Mouse (Mus musculus): Measurements from ENCODE around the gene Setd3. TPM values are rescaled to one million over a fixed set of nuclear protein-coding genes. Genes with fewer than 3 reads are reported as not detected.

Gene Setd3
- polyA plus RNA-seq, 1 experiment from 2014 or later = 88.8 TPM

DNA sequence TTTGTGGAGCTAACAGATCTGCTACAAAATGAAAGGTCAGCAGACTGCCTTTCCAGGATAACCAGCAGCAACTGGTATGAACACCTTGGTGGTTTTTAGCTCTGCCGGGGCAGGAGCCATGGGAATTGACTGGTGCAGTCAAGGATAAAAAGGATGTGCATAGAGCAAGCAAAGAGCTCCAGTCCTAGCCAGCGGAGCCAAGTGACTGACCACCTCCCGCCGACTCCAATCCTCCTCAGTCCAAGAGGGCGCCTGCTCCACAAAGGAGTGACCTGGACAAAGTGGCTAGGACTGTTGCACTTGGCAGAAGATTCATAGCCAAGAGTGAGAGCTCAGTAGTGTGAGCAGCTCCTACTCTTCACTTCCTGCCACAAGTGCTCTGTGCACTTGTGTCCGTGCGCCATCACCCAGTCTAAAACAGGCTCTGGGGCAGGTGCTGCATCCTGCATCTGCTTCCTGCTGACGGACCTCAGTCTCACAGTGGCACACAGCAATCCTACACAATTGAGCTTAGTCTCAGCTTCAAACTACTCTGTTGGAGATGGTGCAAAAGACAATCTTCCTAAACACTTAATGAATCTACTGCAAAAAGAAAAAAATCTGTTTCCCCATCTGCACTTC, 46.6 kb downstream of the Setd3 start:
- H3K9me3 ChIP-seq (ENCODE audit: control insufficient read depth, low read length) = no peaks in the 10 kb centered on the region
- no peak for ATAC-seq (ENCODE audit: low read depth)
- peaks cover 36% of the 10 kb centered on the region for H3K36me3 ChIP-seq (ENCODE audit: control insufficient read depth, insufficient read depth, low read length)
- H3K4me2 ChIP-seq (ENCODE audit: low read depth, low read length) = no peak overlapping the region
- H3K27ac ChIP-seq (ENCODE audit: low read length) = no peak overlapping the region
- no peak overlapping the region for H3K9ac ChIP-seq (ENCODE audit: low read length)
- no peaks in the 10 kb centered on the region for H3K27me3 ChIP-seq (ENCODE audit: control insufficient read depth, insufficient read depth, low read depth, low read length)
- H3K4me3 ChIP-seq (ENCODE audit: low read length) = no peak overlapping the region
- WGBS = 84% methylated on average over 8 of the region's 8 CpGs
- H3K4me1 ChIP-seq (replicated peaks; ENCODE audit: control insufficient read depth, insufficient read depth, low read length) = no peaks in the 10 kb centered on the region

GRCm38 (mm10) chr12:108121288-108121687, 57.8 kb downstream of the Setd3 start:
- H3K4me2 ChIP-seq (ENCODE audit: low read depth, low read length) = no peak overlapping the region
- H3K9me3 ChIP-seq (ENCODE audit: control insufficient read depth, low read length) = no peaks in the 10 kb centered on the region
- no peak overlapping the region for H3K4me3 ChIP-seq (ENCODE audit: low read length)
- no peak overlapping the region for H3K9ac ChIP-seq (ENCODE audit: low read length)
- H3K4me1 ChIP-seq (replicated peaks; ENCODE audit: control insufficient read depth, insufficient read depth, low read length) = peaks cover 9% of the 10 kb centered on the region
- 13% methylated on average over 2 of the region's 2 CpGs for WGBS
- no peaks in the 10 kb centered on the region for H3K27me3 ChIP-seq (ENCODE audit: control insufficient read depth, insufficient read depth, low read depth, low read length)
- no peaks in the 10 kb centered on the region for H3K36me3 ChIP-seq (ENCODE audit: control insufficient read depth, insufficient read depth, low read length)
- ATAC-seq (ENCODE audit: low read depth) = no peak
- no peak overlapping the region for H3K27ac ChIP-seq (ENCODE audit: low read length)

GRCm38 (mm10) chr12:108120434-108120833, 58.7 kb downstream of the Setd3 start:
- H3K27ac ChIP-seq (ENCODE audit: low read length) = no peak overlapping the region
- H3K9ac ChIP-seq (ENCODE audit: low read length) = no peak overlapping the region
- H3K36me3 ChIP-seq (ENCODE audit: control insufficient read depth, insufficient read depth, low read length) = no peaks in the 10 kb centered on the region
- no peak overlapping the region for H3K4me2 ChIP-seq (ENCODE audit: low read depth, low read length)
- no peak for ATAC-seq (ENCODE audit: low read depth)
- H3K4me3 ChIP-seq (ENCODE audit: low read length) = no peak overlapping the region
- 67% methylated on average over 6 of the region's 6 CpGs for WGBS
- peaks cover 9% of the 10 kb centered on the region for H3K4me1 ChIP-seq (replicated peaks; ENCODE audit: control insufficient read depth, insufficient read depth, low read length)
- H3K27me3 ChIP-seq (ENCODE audit: control insufficient read depth, insufficient read depth, low read depth, low read length) = no peaks in the 10 kb centered on the region
- H3K9me3 ChIP-seq (ENCODE audit: control insufficient read depth, low read length) = no peaks in the 10 kb centered on the region

GRCm38 (mm10) chr12:108119930-108120329, 59.2 kb downstream of the Setd3 start:
- 75% methylated on average over 9 of the region's 9 CpGs for WGBS
- no peaks in the 10 kb centered on the region for H3K36me3 ChIP-seq (ENCODE audit: control insufficient read depth, insufficient read depth, low read length)

DNA sequence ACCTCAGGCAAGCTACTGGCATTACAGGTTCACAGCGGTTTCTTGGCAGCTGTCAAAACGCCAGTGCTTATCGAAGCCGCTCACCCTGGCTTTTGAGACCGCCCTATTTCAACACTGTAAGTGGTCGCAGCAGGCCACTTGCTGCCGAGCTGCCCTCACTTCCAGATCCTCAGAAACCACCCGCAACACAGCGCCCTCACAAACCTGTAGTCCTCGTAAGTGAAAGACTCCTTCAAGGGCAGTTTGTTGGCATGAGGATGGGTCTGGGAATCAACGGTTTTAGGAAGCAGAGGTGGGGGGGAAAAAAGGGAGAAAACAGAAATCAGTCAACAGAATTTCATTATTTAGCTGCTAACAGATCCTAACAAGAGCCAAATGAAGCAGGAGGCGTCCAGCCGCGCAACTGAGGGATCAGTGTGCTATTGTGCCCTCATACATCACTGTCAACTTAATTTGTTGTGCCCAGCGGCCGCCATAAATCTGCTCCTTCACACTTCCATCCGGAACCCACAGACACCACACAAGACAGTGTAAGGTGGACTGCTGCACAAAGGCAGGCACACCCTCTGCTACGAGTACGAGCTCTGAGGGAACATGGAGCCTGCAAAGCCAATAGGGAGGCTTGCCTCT, 60.1 kb downstream of the Setd3 start:
- Histone ChIP-seq H3K36me3 (ENCODE audit: control insufficient read depth, insufficient read depth, low read length) (peaks cover 3% of the 10 kb centered on the region; the same call in 1 of the 2 replicates), H3K9ac (ENCODE audit: low read length) (no peak overlapping the region), H3K27ac (ENCODE audit: low read length) (no peak overlapping the region), H3K4me3 (ENCODE audit: low read length) (no peak overlapping the region), H3K27me3 (ENCODE audit: control insufficient read depth, insufficient read depth, low read depth, low read length) (no peaks in the 10 kb centered on the region), H3K4me1 (replicated peaks; ENCODE audit: control insufficient read depth, insufficient read depth, low read length) (peaks cover 9% of the 10 kb centered on the region), H3K9me3 (ENCODE audit: control insufficient read depth, low read length) (no peaks in the 10 kb centered on the region), H3K4me2 (ENCODE audit: low read depth, low read length) (no peak overlapping the region)
- 48% methylated on average over 19 of the region's 19 CpGs for WGBS
- ATAC-seq (ENCODE audit: low read depth) = peak; percentile 77

More at GRCm38 (mm10) chr12:108119930-108120329, 59.2 kb downstream of the Setd3 start:
- Histone ChIP-seq H3K4me3 (ENCODE audit: low read length) (no peak overlapping the region), H3K27ac (ENCODE audit: low read length) (no peak overlapping the region), H3K4me1 (replicated peaks; ENCODE audit: control insufficient read depth, insufficient read depth, low read length) (peaks cover 9% of the 10 kb centered on the region), H3K9me3 (ENCODE audit: control insufficient read depth, low read length) (no peaks in the 10 kb centered on the region), H3K9ac (ENCODE audit: low read length) (no peak overlapping the region), H3K4me2 (ENCODE audit: low read depth, low read length) (no peak overlapping the region), H3K27me3 (ENCODE audit: control insufficient read depth, insufficient read depth, low read depth, low read length) (no peaks in the 10 kb centered on the region)
- no peak for ATAC-seq (ENCODE audit: low read depth)

- H3K27ac ChIP-seq (ENCODE audit: low read length) = no peak overlapping the region
- 64% methylated on average over 10 of the region's 10 CpGs for WGBS
- ATAC-seq (ENCODE audit: low read depth) = peak; percentile 51
- H3K4me1 ChIP-seq (replicated peaks; ENCODE audit: control insufficient read depth, insufficient read depth, low read length) = peaks cover 9% of the 10 kb centered on the region
- H3K9ac ChIP-seq (ENCODE audit: low read length) = no peak overlapping the region
- no peaks in the 10 kb centered on the region for H3K27me3 ChIP-seq (ENCODE audit: control insufficient read depth, insufficient read depth, low read depth, low read length)
- no peak overlapping the region for H3K4me2 ChIP-seq (ENCODE audit: low read depth, low read length)
- H3K4me3 ChIP-seq (ENCODE audit: low read length) = no peak overlapping the region
- H3K36me3 ChIP-seq (ENCODE audit: control insufficient read depth, insufficient read depth, low read length) = peaks cover 3% of the 10 kb centered on the region; the same call in 1 of the 2 replicates
- no peaks in the 10 kb centered on the region for H3K9me3 ChIP-seq (ENCODE audit: control insufficient read depth, low read length)
These were observed 60.6 kb downstream of the Setd3 start for GRCm38 (mm10) chr12:108118503-108118901.

DNA sequence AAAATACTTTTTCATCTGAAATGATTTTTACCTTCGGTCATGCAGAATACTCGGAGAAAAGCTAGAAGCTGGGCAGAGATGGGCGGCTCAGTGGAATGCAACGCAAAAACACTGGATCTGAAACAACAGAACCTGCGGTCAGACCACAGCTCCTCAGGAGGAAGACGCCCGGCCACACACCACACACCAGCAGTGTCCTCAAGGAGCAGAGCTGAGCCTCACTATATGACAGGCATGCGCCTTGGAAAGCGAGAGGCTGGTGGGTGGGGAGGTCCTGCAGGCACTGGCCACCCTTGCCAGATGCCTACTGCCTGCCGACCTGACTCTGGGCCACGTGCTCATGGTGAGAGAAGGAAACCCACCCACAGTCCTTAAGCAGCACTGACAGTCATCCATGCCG, 67.9 kb downstream of the Setd3 start:
- WGBS = 79% methylated on average over 12 of the region's 12 CpGs
- H3K4me3 ChIP-seq (ENCODE audit: low read length) = no peak overlapping the region
- no peak overlapping the region for H3K9ac ChIP-seq (ENCODE audit: low read length)
- H3K4me1 ChIP-seq (replicated peaks; ENCODE audit: control insufficient read depth, insufficient read depth, low read length) = no peaks in the 10 kb centered on the region
- no peak overlapping the region for H3K4me2 ChIP-seq (ENCODE audit: low read depth, low read length)
- H3K27ac ChIP-seq (ENCODE audit: low read length) = no peak overlapping the region
- no peaks in the 10 kb centered on the region for H3K27me3 ChIP-seq (ENCODE audit: control insufficient read depth, insufficient read depth, low read depth, low read length)
- peaks cover 11% of the 10 kb centered on the region for H3K36me3 ChIP-seq (ENCODE audit: control insufficient read depth, insufficient read depth, low read length)
- ATAC-seq (ENCODE audit: low read depth) = no peak
- no peaks in the 10 kb centered on the region for H3K9me3 ChIP-seq (ENCODE audit: control insufficient read depth, low read length)

DNA sequence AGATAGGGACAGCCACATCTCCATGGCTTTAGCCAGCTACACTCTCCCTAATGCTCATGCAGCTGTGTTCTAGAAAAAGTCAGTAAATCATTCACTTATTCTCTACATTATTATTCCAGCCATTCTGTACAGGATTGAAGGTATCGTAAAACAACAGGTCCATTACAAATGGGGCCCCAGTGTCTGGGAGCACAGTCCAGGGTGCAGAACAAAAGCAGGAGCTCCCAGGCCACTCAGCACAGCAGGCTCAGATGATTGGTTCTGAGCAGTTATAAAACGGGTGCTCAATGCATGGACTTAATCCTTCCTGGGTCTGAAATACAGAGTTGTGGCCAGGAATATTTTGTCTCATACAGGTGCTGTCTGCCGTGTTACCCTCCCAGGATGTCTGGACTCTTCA, 68.4 kb downstream of the Setd3 start:
- Histone ChIP-seq H3K4me2 (ENCODE audit: low read depth, low read length) (no peak overlapping the region), H3K9me3 (ENCODE audit: control insufficient read depth, low read length) (no peaks in the 10 kb centered on the region), H3K4me3 (ENCODE audit: low read length) (no peak overlapping the region), H3K27ac (ENCODE audit: low read length) (no peak overlapping the region), H3K4me1 (replicated peaks; ENCODE audit: control insufficient read depth, insufficient read depth, low read length) (no peaks in the 10 kb centered on the region), H3K36me3 (ENCODE audit: control insufficient read depth, insufficient read depth, low read length) (peaks cover 12% of the 10 kb centered on the region), H3K9ac (ENCODE audit: low read length) (no peak overlapping the region), H3K27me3 (ENCODE audit: control insufficient read depth, insufficient read depth, low read depth, low read length) (no peaks in the 10 kb centered on the region)
- ATAC-seq (ENCODE audit: low read depth) = no peak
- WGBS = 79% methylated on average over 3 of the region's 3 CpGs

- no peaks in the 10 kb centered on the region for H3K27me3 ChIP-seq (ENCODE audit: control insufficient read depth, insufficient read depth, low read depth, low read length)
These were observed 69.4 kb downstream of the Setd3 start for GRCm38 (mm10) chr12:108109732-108110131.

More at GRCm38 (mm10) chr12:108109732-108110131, 69.4 kb downstream of the Setd3 start:
- Histone ChIP-seq H3K4me3 (ENCODE audit: low read length) (no peak overlapping the region), H3K9me3 (ENCODE audit: control insufficient read depth, low read length) (no peaks in the 10 kb centered on the region), H3K4me1 (replicated peaks; ENCODE audit: control insufficient read depth, insufficient read depth, low read length) (no peaks in the 10 kb centered on the region), H3K36me3 (ENCODE audit: control insufficient read depth, insufficient read depth, low read length) (peaks cover 12% of the 10 kb centered on the region), H3K4me2 (ENCODE audit: low read depth, low read length) (no peak overlapping the region), H3K9ac (ENCODE audit: low read length) (no peak overlapping the region), H3K27ac (ENCODE audit: low read length) (no peak overlapping the region)
- WGBS = 63% methylated on average over 4 of the region's 4 CpGs
- no peak for ATAC-seq (ENCODE audit: low read depth)

Measured in lung, embryonic 16.5 days (tissue).